8 mouse cellular contexts compared by ENCODE assay signal in genomic region chr10:45066931-45067308, GRCm38 (mm10). TPM values are rescaled to one million over a fixed set of nuclear protein-coding genes. Genes with fewer than 3 reads are reported as not detected.
DNase-seq lines count a peak whose midpoint lies in the region; ATAC-seq and TF ChIP-seq lines count a peak whose summit lies in the region.

TSS of gene Prep (plus strand) at chr10:45067203.

- peak; percentile 79 for TF ChIP-seq CTCF in heart, adult 2 months (IDR thresholded peaks at IDR 0.05)
- peak; percentile 50 for TF ChIP-seq CTCF in kidney, adult 2 months (conservative IDR thresholded peaks at IDR 0.05; ENCODE audit: insufficient read depth, insufficient read length, low read depth, low read length)
- TF ChIP-seq CTCF in spleen, adult 2 months (IDR thresholded peaks at IDR 0.05; ENCODE audit: extremely low read depth, insufficient read depth, insufficient read length, insufficient replicate concordance): peak; percentile 34; the same call in 1 of the 2 replicates

- H3K4me3 ChIP-seq in embryonic facial prominence, embryonic 13.5 days: peak within 1 kb of the TSS; percentile 98
- H3K4me3 ChIP-seq in heart, adult 2 months: peak within 1 kb of the TSS; percentile 79
- peak within 1 kb of the TSS; percentile 97 for H3K4me3 ChIP-seq in kidney, adult 2 months (ENCODE audit: insufficient read depth, low read depth, low read length)
- H3K4me3 ChIP-seq in limb, embryonic 14.5 days (replicated peaks; ENCODE audit: low read length): peak within 1 kb of the TSS; percentile 96
- peak within 1 kb of the TSS; percentile 92 for H3K4me3 ChIP-seq in midbrain, embryonic 16.5 days (ENCODE audit: low read depth, low read length)
- peak within 1 kb of the TSS; percentile 82 for H3K4me3 ChIP-seq in spleen, adult 2 months (ENCODE audit: extremely low read depth, insufficient read depth, insufficient read length)

- no peak; the same call in 1 of the 2 replicates for TF ChIP-seq POLR2A in heart, adult 2 months (IDR thresholded peaks at IDR 0.05; ENCODE audit: insufficient read depth, low read depth, low read length)
- peak; percentile 50 for TF ChIP-seq POLR2A in kidney, adult 2 months (IDR thresholded peaks at IDR 0.05; ENCODE audit: low read depth, low read length)
- 0 out of 2 replicates have a peak, but pooled peaks have one; percentile 13 for TF ChIP-seq POLR2A in limb, embryonic 14.5 days (IDR thresholded peaks at IDR 0.05; ENCODE audit: borderline replicate concordance, extremely low read depth, insufficient read depth, insufficient read length)
- peak; percentile 72 for TF ChIP-seq POLR2A in spleen, adult 2 months (IDR thresholded peaks at IDR 0.05; ENCODE audit: low read depth, low read length)

- under 1% methylated on average over 42 of the region's 57 CpGs for WGBS in embryonic facial prominence, embryonic 13.5 days
- WGBS in heart, adult 2 months: 1% methylated on average over 56 of the region's 57 CpGs
- under 1% methylated on average over 57 of the region's 57 CpGs for WGBS in kidney, adult 2 months
- 0% methylated on average over 21 of the region's 57 CpGs for WGBS in limb, embryonic 14.5 days
- WGBS in midbrain, embryonic 16.5 days: 0% methylated on average over 43 of the region's 57 CpGs
- WGBS in spleen, adult 2 months: 0% methylated on average over 28 of the region's 57 CpGs

- ATAC-seq in embryonic facial prominence, embryonic 13.5 days (ENCODE audit: insufficient number of reproducible peaks, insufficient read depth, low FRiP score, low TSS enrichment, low read depth): peak; percentile 87
- peak; percentile 92 for ATAC-seq in limb, embryonic 14.5 days (ENCODE audit: low FRiP score, low read depth)
- peak; percentile 95 for ATAC-seq in midbrain, embryonic 16.5 days

- no peaks in the 10 kb centered on the region for H3K79me2 ChIP-seq in heart, adult 2 months (replicated peaks; ENCODE audit: control insufficient read depth, insufficient read depth, low read length)

- TF ChIP-seq EP300 in heart, adult 2 months (IDR thresholded peaks at IDR 0.05; ENCODE audit: insufficient read depth, low read depth, low read length): 0 out of 2 replicates have a peak, but pooled peaks have one; percentile 14

- intact Hi-C loops in heart, adult 2 months (cut with DNase I): loop anchor here (10.0 kb wide), 2 partner anchors 542 to 1532 kb away; partner anchors contain the start of gene Prdm1

- H3K4me1 ChIP-seq in embryonic facial prominence, embryonic 13.5 days: peaks cover 15% of the 10 kb centered on the region
- H3K4me1 ChIP-seq in heart, adult 2 months (ENCODE audit: control insufficient read depth, insufficient read depth, low read length): peaks cover 6% of the 10 kb centered on the region
- H3K4me1 ChIP-seq in kidney, adult 2 months (ENCODE audit: control insufficient read depth, insufficient read depth, low read length): peaks cover 11% of the 10 kb centered on the region; the same call in 1 of the 2 replicates
- H3K4me1 ChIP-seq in limb, embryonic 14.5 days (ENCODE audit: control insufficient read depth, insufficient read depth, low read length): peaks cover 11% of the 10 kb centered on the region; the same call in 1 of the 2 replicates
- H3K4me1 ChIP-seq in midbrain, embryonic 16.5 days (ENCODE audit: control insufficient read depth, insufficient read depth, low read length): peaks cover 19% of the 10 kb centered on the region
- H3K4me1 ChIP-seq in spleen, adult 2 months (ENCODE audit: control insufficient read depth, insufficient read depth, insufficient read length): peaks cover 3% of the 10 kb centered on the region; the same call in 1 of the 2 replicates

- H3K4me2 ChIP-seq in embryonic facial prominence, embryonic 13.5 days: peak within 1 kb of the TSS; percentile 74
- H3K4me2 ChIP-seq in limb, embryonic 14.5 days (replicated peaks; ENCODE audit: low read depth, low read length, severe bottlenecking): peak within 1 kb of the TSS; percentile 57
- peak within 1 kb of the TSS; percentile 78 for H3K4me2 ChIP-seq in midbrain, embryonic 16.5 days (ENCODE audit: low read length)

- no peaks in the 10 kb centered on the region for H3K27me3 ChIP-seq in embryonic facial prominence, embryonic 13.5 days
- H3K27me3 ChIP-seq in heart, adult 2 months (ENCODE audit: control insufficient read depth, insufficient read depth, low read length): no peaks in the 10 kb centered on the region
- no peaks in the 10 kb centered on the region for H3K27me3 ChIP-seq in kidney, adult 2 months (replicated peaks; ENCODE audit: control insufficient read depth, insufficient read depth, low read length)
- H3K27me3 ChIP-seq in limb, embryonic 14.5 days (ENCODE audit: control insufficient read depth, insufficient read depth, low read length): no peaks in the 10 kb centered on the region
- no peaks in the 10 kb centered on the region for H3K27me3 ChIP-seq in midbrain, embryonic 16.5 days (ENCODE audit: control insufficient read depth, insufficient read depth, low read depth, low read length)
- H3K27me3 ChIP-seq in spleen, adult 2 months (ENCODE audit: control insufficient read depth, insufficient read depth, low read length): no peaks in the 10 kb centered on the region

- H3K9me3 ChIP-seq in embryonic facial prominence, embryonic 13.5 days: no peaks in the 10 kb centered on the region
- no peaks in the 10 kb centered on the region for H3K9me3 ChIP-seq in limb, embryonic 14.5 days (ENCODE audit: control insufficient read depth, low read length)
- no peaks in the 10 kb centered on the region for H3K9me3 ChIP-seq in midbrain, embryonic 16.5 days (replicated peaks; ENCODE audit: control insufficient read depth, low read length, poor library complexity, severe bottlenecking)

- peak; percentile 91 for DNase-seq in A20 (ENCODE audit: low read depth, low spot score)
- peak; percentile 78 to 81 for DNase-seq in adrenal gland, postnatal 4 days (ENCODE audit: low spot score in 2 of 2)
- DNase-seq in heart, adult 2 months: peak; percentile 96 to 97
- peak; percentile 96 for DNase-seq in kidney, adult 2 months
- peak; percentile 86 for DNase-seq in limb, embryonic 14.5 days (ENCODE audit: low spot score)
- DNase-seq in spleen, adult 2 months (ENCODE audit: low read depth in 1 of 2, low spot score in 2 of 2): peak; percentile 66 to 89

- H3K9ac ChIP-seq in embryonic facial prominence, embryonic 13.5 days: peak within 1 kb of the TSS; percentile 91
- H3K9ac ChIP-seq in heart, adult 2 months (ENCODE audit: low read depth, low read length): peak within 1 kb of the TSS; percentile 94
- H3K9ac ChIP-seq in limb, embryonic 14.5 days (ENCODE audit: low read depth, low read length, severe bottlenecking): peak within 1 kb of the TSS; percentile 89
- H3K9ac ChIP-seq in midbrain, embryonic 16.5 days (ENCODE audit: low read depth, low read length): peak within 1 kb of the TSS; percentile 94

- no peaks in the 10 kb centered on the region for H3K36me3 ChIP-seq in embryonic facial prominence, embryonic 13.5 days
- no peaks in the 10 kb centered on the region; the same call in 1 of the 2 replicates for H3K36me3 ChIP-seq in heart, adult 2 months (ENCODE audit: control insufficient read depth, insufficient read depth, low read length)
- H3K36me3 ChIP-seq in kidney, adult 2 months (ENCODE audit: control insufficient read depth, insufficient read depth, low read length): no peaks in the 10 kb centered on the region
- peaks cover 1% of the 10 kb centered on the region; the same call in 1 of the 2 replicates for H3K36me3 ChIP-seq in limb, embryonic 14.5 days (ENCODE audit: control insufficient read depth, insufficient read depth, low read length)
- no peaks in the 10 kb centered on the region for H3K36me3 ChIP-seq in midbrain, embryonic 16.5 days (ENCODE audit: control insufficient read depth, insufficient read depth, low read length)
- H3K36me3 ChIP-seq in spleen, adult 2 months (ENCODE audit: control insufficient read depth, insufficient read depth, low read length): no peaks in the 10 kb centered on the region

- H3K27ac ChIP-seq in embryonic facial prominence, embryonic 13.5 days: peak within 1 kb of the TSS; percentile 83
- peak within 1 kb of the TSS; percentile 83 for H3K27ac ChIP-seq in heart, adult 2 months
- H3K27ac ChIP-seq in kidney, adult 2 months (ENCODE audit: insufficient read depth, low read depth, low read length): peak within 1 kb of the TSS; percentile 48
- H3K27ac ChIP-seq in limb, embryonic 14.5 days (replicated peaks; ENCODE audit: low read depth, low read length): peak within 1 kb of the TSS; percentile 71
- H3K27ac ChIP-seq in midbrain, embryonic 16.5 days (ENCODE audit: low read length): peak within 1 kb of the TSS; percentile 76
- peak within 1 kb of the TSS; percentile 82 for H3K27ac ChIP-seq in spleen, adult 2 months (ENCODE audit: insufficient read depth, low read length)

RNA-seq across cellular contexts. Expression of gene Prep, which starts in this region (rescaled TPM):
- total RNA-seq in adrenal gland, postnatal 4 days (2021): 10 to 100 TPM; 21.2 to 21.6 TPM
- polyA plus RNA-seq in embryonic facial prominence, embryonic 13.5 days (2015; fragmentation: Nextera tagmentation; extraction: Ambion mirVana): 22.0 and 23.4 TPM in 2 replicates
- total RNA-seq in heart, adult 2 months (2021): 10 to 100 TPM; 12.1 to 13.8 TPM
- 7.9 and 11.8 TPM in 2 replicates for polyA plus RNA-seq in heart, adult 2 months (2012; rRNA removed)
- polyA plus RNA-seq in kidney, adult 2 months (2012; rRNA removed): 6.6 and 7.0 TPM in 2 replicates
- 14.8 and 15.1 TPM in 2 replicates for polyA plus RNA-seq in limb, embryonic 14.5 days (2012; rRNA removed)
- 18.8 and 19.9 TPM in 2 replicates for polyA plus RNA-seq in limb, embryonic 14.5 days (2014; fragmentation: Nextera tagmentation; extraction: Ambion mirVana)
- polyA plus RNA-seq in midbrain, embryonic 16.5 days (2015; fragmentation: Nextera tagmentation; extraction: Ambion mirVana): 26.1 and 26.3 TPM in 2 replicates
- 5.2 and 6.9 TPM in 2 replicates for polyA plus RNA-seq in spleen, adult 2 months (2012; rRNA removed)

Comparison
In these comparisons a context has a peak if more than half of its experiments do, and no peak if none do; other contexts are left out.
1. Peak in every context shown above with its lines: DNase-seq, ATAC-seq, H3K4me3 ChIP-seq and H3K27ac ChIP-seq.